In genomic region chr4:140987476-140987875, GRCm38 (mm10) we compare ENCODE assay signal across 7 mouse cellular contexts. TPM values are rescaled to one million over a fixed set of nuclear protein-coding genes. Genes with fewer than 3 reads are reported as not detected.
A peak's percentile ranks its signal among the peaks of the same experiment; 100 is the strongest.
DNase-seq lines count a peak whose midpoint lies in the region; ATAC-seq lines count a peak whose summit lies in the region.

No protein-coding gene starts in this region.

- whole genome bisulfite sequencing in embryonic facial prominence, embryonic 15.5 days: 30% methylated on average over 7 of the region's 7 CpGs
- 35% methylated on average over 7 of the region's 7 CpGs for WGBS in limb, embryonic 11.5 days
- WGBS in neural tube, embryonic 15.5 days: 25% methylated on average over 7 of the region's 7 CpGs

- ATAC-seq in embryonic facial prominence, embryonic 15.5 days (ENCODE audit: insufficient number of reproducible peaks, low FRiP score, low TSS enrichment, low read depth): no peak
- ATAC-seq in limb, embryonic 11.5 days (ENCODE audit: insufficient number of reproducible peaks, low FRiP score, low TSS enrichment, low read depth): no peak
- ATAC-seq in neural tube, embryonic 15.5 days (ENCODE audit: low FRiP score): peak; percentile 7; the same call in 1 of the 2 replicates

- H3K4me1 ChIP-seq in embryonic facial prominence, embryonic 15.5 days: peaks cover 55% of the 10 kb centered on the region
- H3K4me1 ChIP-seq in limb, embryonic 11.5 days (ENCODE audit: control insufficient read depth, insufficient read depth, low read length): peaks cover 13% of the 10 kb centered on the region
- H3K4me1 ChIP-seq in neural tube, embryonic 15.5 days: peaks cover 42% of the 10 kb centered on the region

- H3K9me3 ChIP-seq in embryonic facial prominence, embryonic 15.5 days (replicated peaks): no peaks in the 10 kb centered on the region
- no peaks in the 10 kb centered on the region for H3K9me3 ChIP-seq in limb, embryonic 11.5 days (ENCODE audit: control insufficient read depth, low read length)
- no peaks in the 10 kb centered on the region for H3K9me3 ChIP-seq in neural tube, embryonic 15.5 days (replicated peaks)

- no peaks in the 10 kb centered on the region for H3K27me3 ChIP-seq in embryonic facial prominence, embryonic 15.5 days
- H3K27me3 ChIP-seq in limb, embryonic 11.5 days (ENCODE audit: control insufficient read depth, insufficient read depth, low read length): no peaks in the 10 kb centered on the region
- no peaks in the 10 kb centered on the region for H3K27me3 ChIP-seq in neural tube, embryonic 15.5 days (replicated peaks)

- peaks cover 6% of the 10 kb centered on the region for H3K36me3 ChIP-seq in embryonic facial prominence, embryonic 15.5 days
- no peaks in the 10 kb centered on the region for H3K36me3 ChIP-seq in limb, embryonic 11.5 days (ENCODE audit: control insufficient read depth, insufficient read depth, low read length)
- H3K36me3 ChIP-seq in neural tube, embryonic 15.5 days: peaks cover 6% of the 10 kb centered on the region

- peak overlapping the region; percentile 85 for H3K4me3 ChIP-seq in embryonic facial prominence, embryonic 15.5 days (replicated peaks)
- peak overlapping the region; percentile 66 for H3K4me3 ChIP-seq in limb, embryonic 11.5 days (ENCODE audit: low read depth, low read length)
- peak overlapping the region; percentile 93 for H3K4me3 ChIP-seq in neural tube, embryonic 15.5 days (replicated peaks)

- peak overlapping the region; percentile 65 for H3K9ac ChIP-seq in embryonic facial prominence, embryonic 15.5 days
- peak overlapping the region; percentile 67 for H3K9ac ChIP-seq in limb, embryonic 11.5 days (ENCODE audit: low read length)
- H3K9ac ChIP-seq in neural tube, embryonic 15.5 days (replicated peaks): peak overlapping the region; percentile 100

- peak overlapping the region; percentile 0; the same call in 1 of the 2 replicates for H3K27ac ChIP-seq in embryonic facial prominence, embryonic 15.5 days (replicated peaks)
- no peak overlapping the region for H3K27ac ChIP-seq in limb, embryonic 11.5 days (replicated peaks; ENCODE audit: low read depth, low read length)
- peak overlapping the region; percentile 72 for H3K27ac ChIP-seq in neural tube, embryonic 15.5 days (replicated peaks)

- H3K4me2 ChIP-seq in embryonic facial prominence, embryonic 15.5 days (replicated peaks): peak overlapping the region; percentile 76
- H3K4me2 ChIP-seq in limb, embryonic 11.5 days (ENCODE audit: low read depth, severe bottlenecking): peak overlapping the region; percentile 70
- peak overlapping the region; percentile 80 for H3K4me2 ChIP-seq in neural tube, embryonic 15.5 days

- peak; percentile 37 for DNase-seq in spleen, postnatal 36 days (ENCODE audit: low spot score in 2 of 2)
- DNase-seq in spleen, postnatal 14 days (ENCODE audit: low spot score in 2 of 2): no peak
- no peak for DNase-seq in limb, embryonic 11.5 days (ENCODE audit: low spot score)
- DNase-seq in adrenal gland, postnatal 14 days: no peak
- no peak for DNase-seq in frontal cortex, postnatal 36 days (ENCODE audit: low spot score in 2 of 2)

RNA-seq across cellular contexts. Expression of gene Atp13a2, which starts 0.8 kb away (rescaled TPM):
- polyA plus RNA-seq in embryonic facial prominence, embryonic 15.5 days (2015; fragmentation: Nextera tagmentation; extraction: Ambion mirVana): 47.2 and 48.1 TPM in 2 replicates
- 27.8 and 28.7 TPM in 2 replicates for polyA plus RNA-seq in limb, embryonic 11.5 days (2014; fragmentation: Nextera tagmentation; extraction: Ambion mirVana)
- 162 and 188 TPM in 2 replicates for polyA plus RNA-seq in neural tube, embryonic 15.5 days (2015; fragmentation: Nextera tagmentation; extraction: Ambion mirVana)
- total RNA-seq in adrenal gland, postnatal 14 days (2021): 28.7 and 37.1 TPM in 2 replicates

RNA-seq across cellular contexts. Expression of gene Mfap2, which starts 22.7 kb away (rescaled TPM):
- 923 and 969 TPM in 2 replicates for polyA plus RNA-seq in embryonic facial prominence, embryonic 15.5 days (2015; fragmentation: Nextera tagmentation; extraction: Ambion mirVana)
- 485 and 517 TPM in 2 replicates for polyA plus RNA-seq in limb, embryonic 11.5 days (2014; fragmentation: Nextera tagmentation; extraction: Ambion mirVana)
- 210 and 222 TPM in 2 replicates for polyA plus RNA-seq in neural tube, embryonic 15.5 days (2015; fragmentation: Nextera tagmentation; extraction: Ambion mirVana)
- 26.0 and 28.6 TPM in 2 replicates for total RNA-seq in adrenal gland, postnatal 14 days (2021)

RNA-seq across cellular contexts. Expression of gene Sdhb, which starts 26.5 kb away (rescaled TPM):
- polyA plus RNA-seq in embryonic facial prominence, embryonic 15.5 days (2015; fragmentation: Nextera tagmentation; extraction: Ambion mirVana): 356 and 362 TPM in 2 replicates
- 403 and 421 TPM in 2 replicates for polyA plus RNA-seq in limb, embryonic 11.5 days (2014; fragmentation: Nextera tagmentation; extraction: Ambion mirVana)
- 492 and 530 TPM in 2 replicates for polyA plus RNA-seq in neural tube, embryonic 15.5 days (2015; fragmentation: Nextera tagmentation; extraction: Ambion mirVana)
- 699 and 754 TPM in 2 replicates for total RNA-seq in adrenal gland, postnatal 14 days (2021)

Comparison
In these comparisons a context has a peak if more than half of its experiments do, and no peak if none do; other contexts are left out.
1. DNase-seq: peak in spleen, postnatal 36 days (2 of 2); none in spleen, postnatal 14 days (0 of 2), limb, embryonic 11.5 days (single experiment), adrenal gland, postnatal 14 days (single experiment) and frontal cortex, postnatal 36 days (0 of 2).
2. Peak in every context shown above with its lines, with median percentiles within 50 percentile points of each other: H3K4me2 ChIP-seq, H3K4me3 ChIP-seq and H3K9ac ChIP-seq.